Mouse (Mus musculus): ENCODE data around the gene Cts3. TPM values are rescaled to one million over a fixed set of nuclear protein-coding genes. Genes with fewer than 3 reads are reported as not detected.
"Not testable (repeated sequence)": the region's sequence is repeated elsewhere in the genome, so short reads cannot be mapped to it uniquely, and the experiment has no call there.

Cts3 gene
- not detected in 2 replicates for polyA plus RNA-seq (2015; fragmentation: Nextera tagmentation; extraction: Ambion mirVana)

DNA sequence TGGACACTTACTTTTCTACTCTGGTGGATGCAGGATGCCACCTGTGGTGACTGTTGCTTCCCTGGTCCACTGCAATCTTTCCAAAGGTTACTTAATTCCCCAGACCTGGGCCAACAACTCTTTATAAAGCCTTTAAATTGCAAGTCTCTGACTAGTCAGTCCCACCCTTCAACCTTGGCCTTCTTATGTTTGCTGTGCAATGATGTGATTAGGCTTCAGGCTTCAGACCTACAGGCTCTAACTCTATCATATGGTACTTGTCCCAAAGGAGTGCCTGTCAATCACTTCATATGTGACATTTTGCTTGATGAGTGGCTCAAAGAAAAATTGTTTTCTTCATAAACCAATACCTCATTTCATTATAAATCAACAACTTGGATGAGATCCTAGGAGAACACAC, at the start of gene Cts3:
Gene Cts3, minus strand, starts transcription at position 101 of the 400 bp plus-strand sequence.
- H3K4me2 ChIP-seq: no peak within 1 kb of the TSS
- ATAC-seq: no peak
- no peak within 1 kb of the TSS for H3K9ac ChIP-seq
- no peaks in the 10 kb centered on the region for H3K36me3 ChIP-seq (ENCODE audit: poor library complexity, severe bottlenecking)
- H3K27ac ChIP-seq: no peak within 1 kb of the TSS
- H3K9me3 ChIP-seq (replicated peaks): peaks cover 40% of the 10 kb centered on the region
- H3K27me3 ChIP-seq: no peaks in the 10 kb centered on the region
- no peak within 1 kb of the TSS for H3K4me3 ChIP-seq
- H3K4me1 ChIP-seq: no peaks in the 10 kb centered on the region

- H3K27ac ChIP-seq: not testable (repeated sequence)
Measured at GRCm38 (mm10) chr13:61568074-61568473, 1.9 kb downstream of the Cts3 start, which contains the start of gene Gm49352. TSS of gene Gm49352 (minus strand) at chr13:61568174.

DNA sequence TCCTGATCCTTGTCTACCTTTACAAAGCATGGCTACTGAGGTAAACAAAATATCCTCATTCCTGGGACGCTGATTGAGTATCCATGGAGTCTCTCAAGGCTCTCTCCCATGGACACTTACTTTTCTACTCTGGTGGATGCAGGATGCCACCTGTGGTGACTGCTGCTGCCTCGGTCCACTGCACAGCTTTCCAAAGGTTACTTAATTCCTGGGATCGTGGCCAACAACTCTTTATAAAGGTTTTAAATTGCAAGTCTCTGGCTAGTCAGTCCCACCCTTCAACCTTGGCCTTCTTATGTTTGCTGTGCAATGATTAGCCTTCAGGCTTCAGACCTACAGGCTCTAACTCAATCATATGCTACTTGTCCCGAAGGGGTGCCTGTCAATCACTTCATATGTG, 28.3 kb downstream of the Cts3 start, which contains the start of gene Ctsm:
Gene Ctsm, minus strand, starts transcription at position 209 of the 400 bp plus-strand sequence.
- Histone ChIP-seq H3K27me3 (no peaks in the 10 kb centered on the region), H3K9ac (no peak within 1 kb of the TSS), H3K4me2 (no peak within 1 kb of the TSS), H3K36me3 (ENCODE audit: poor library complexity, severe bottlenecking) (no peaks in the 10 kb centered on the region), H3K27ac (no peak within 1 kb of the TSS), H3K9me3 (replicated peaks) (peaks cover 46% of the 10 kb centered on the region), H3K4me3 (no peak within 1 kb of the TSS), H3K4me1 (no peaks in the 10 kb centered on the region)
- 70% methylated on average over 4 of the region's 4 CpGs for WGBS
- ATAC-seq: no peak

More at GRCm38 (mm10) chr13:61568074-61568473, 1.9 kb downstream of the Cts3 start, which contains the start of gene Gm49352:
- not testable (repeated sequence) for ATAC-seq; H3K4me1 ChIP-seq; H3K9ac ChIP-seq; H3K4me3 ChIP-seq; H3K27me3 ChIP-seq; H3K36me3 ChIP-seq (ENCODE audit: poor library complexity, severe bottlenecking); H3K4me2 ChIP-seq
- WGBS: 34% methylated on average over 1 of the region's 1 CpGs
- H3K9me3 ChIP-seq (replicated peaks): peaks cover 28% of the 10 kb centered on the region

Other genes with a start within 250 kb of the Cts3 start
- gene Cts7, start 211.9 kb downstream of the Cts3 start, polyA plus RNA-seq (2015; fragmentation: Nextera tagmentation; extraction: Ambion mirVana): not detected in 2 replicates
- not detected in 2 replicates for gene Ctsm, start 28.3 kb downstream of the Cts3 start, polyA plus RNA-seq (2015; fragmentation: Nextera tagmentation; extraction: Ambion mirVana)
- not detected in 2 replicates for gene Gm49352, start 2.0 kb downstream of the Cts3 start, polyA plus RNA-seq (2015; fragmentation: Nextera tagmentation; extraction: Ambion mirVana)